Mouse (Mus musculus) urinary bladder, adult 2 months (tissue): ENCODE data around the gene Fgd3. TPM values are rescaled to one million over a fixed set of nuclear protein-coding genes. Genes with fewer than 3 reads are reported as not detected.

Experiments
- DNase-seq: peaks from one replicate; pipeline ENCODE4 v3.0.0; 2022; ENCODE audit warnings: low spot score
- polyA plus RNA-seq: library from polyadenylated mRNA; depleted of rRNA; stranded (reverse); fragments of >200 nt; gene quantifications from 2 replicates; pipeline ENCODE4 v1.2.3, GENCODE M21; 2012

Gene Fgd3
- polyA plus RNA-seq, 1 experiment: 7.2 TPM

DNA sequence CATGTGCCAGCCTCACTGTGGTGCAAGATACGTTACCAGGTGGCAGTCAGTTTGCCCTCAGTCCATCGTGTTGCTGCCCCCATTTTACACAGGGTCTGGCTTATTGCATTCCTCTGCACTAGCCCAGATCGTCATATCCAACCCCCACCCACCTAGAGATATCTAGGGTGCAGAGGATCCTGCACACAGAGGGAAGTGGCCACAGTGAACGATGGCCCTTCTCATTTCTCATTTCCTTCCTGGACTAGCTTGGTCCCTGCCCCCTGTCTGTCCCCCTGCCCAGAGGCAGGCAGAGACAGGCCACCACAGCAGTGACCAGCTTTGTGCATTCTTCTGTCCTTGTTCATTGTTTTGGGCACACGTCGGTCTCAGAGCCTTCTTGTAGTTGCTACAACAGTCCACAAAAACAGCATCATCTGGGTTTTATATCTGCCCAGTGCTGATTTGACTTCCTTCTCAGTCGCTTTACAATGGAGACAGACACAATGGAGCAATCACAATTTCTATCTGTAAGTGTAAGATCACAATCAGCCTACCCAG lies 13.3 kb downstream of the Fgd3 start:
- DNase-seq: no peak

DNA sequence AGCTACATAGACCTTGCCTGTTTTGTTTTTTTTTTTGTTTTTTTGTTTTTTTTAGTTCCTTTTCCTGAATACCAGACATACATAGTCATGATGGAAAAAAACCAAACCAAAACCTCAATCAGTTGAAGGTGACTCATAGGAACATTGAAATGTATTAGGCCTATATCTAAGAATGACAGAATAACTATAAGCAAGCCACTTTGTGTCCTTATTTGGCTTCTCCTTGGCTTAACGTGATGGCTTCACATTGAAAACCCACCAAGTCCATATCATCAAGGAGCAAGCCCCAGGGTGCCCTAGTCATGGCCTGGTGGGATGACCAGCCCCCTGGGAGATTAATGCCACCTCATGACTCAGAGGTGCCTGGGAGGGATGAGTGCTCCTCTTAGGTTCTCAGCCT lies 19.3 kb downstream of the Fgd3 start:
- no peak for DNase-seq

DNA sequence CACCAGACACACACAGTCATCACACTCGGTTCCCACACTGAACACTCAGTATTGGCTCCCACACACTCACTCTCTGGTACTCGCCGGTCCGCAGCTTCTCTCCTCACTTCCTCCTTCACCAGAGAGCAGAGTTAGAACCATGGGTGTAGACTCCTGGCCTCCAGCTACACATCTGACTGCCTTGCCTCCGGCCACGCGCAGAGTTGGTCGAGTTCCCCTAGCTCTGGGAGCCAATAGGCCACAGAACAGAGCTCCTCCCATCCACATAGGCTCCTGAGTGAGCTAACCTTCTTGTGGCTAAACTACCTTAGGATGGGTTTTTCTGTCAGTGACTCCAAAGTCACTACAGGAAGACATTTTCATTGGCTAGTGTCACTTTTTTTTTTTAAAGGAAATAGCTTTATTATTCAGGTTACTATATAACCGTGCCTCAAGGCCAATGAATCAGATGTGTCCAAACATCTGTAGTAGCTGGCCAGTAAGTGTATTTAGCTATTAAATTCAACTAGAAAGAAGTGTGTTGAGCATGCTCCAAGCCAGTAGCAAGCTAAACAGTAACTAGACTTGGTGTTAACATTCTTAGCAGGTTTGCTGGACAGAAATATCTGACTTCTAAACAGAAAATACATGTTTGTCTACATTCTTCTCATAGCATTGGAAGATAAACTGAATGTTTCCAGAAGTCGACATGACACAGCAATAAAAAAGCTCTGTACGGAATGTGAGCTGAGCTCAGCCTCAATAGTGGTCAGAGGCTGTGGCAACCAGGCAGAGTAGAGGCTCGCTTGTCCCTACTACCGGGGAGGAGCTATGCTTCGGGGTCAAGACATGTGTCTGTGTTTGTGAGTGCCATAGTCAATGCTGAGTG lies 21.4 kb downstream of the Fgd3 start:
- DNase-seq: no peak

DNA sequence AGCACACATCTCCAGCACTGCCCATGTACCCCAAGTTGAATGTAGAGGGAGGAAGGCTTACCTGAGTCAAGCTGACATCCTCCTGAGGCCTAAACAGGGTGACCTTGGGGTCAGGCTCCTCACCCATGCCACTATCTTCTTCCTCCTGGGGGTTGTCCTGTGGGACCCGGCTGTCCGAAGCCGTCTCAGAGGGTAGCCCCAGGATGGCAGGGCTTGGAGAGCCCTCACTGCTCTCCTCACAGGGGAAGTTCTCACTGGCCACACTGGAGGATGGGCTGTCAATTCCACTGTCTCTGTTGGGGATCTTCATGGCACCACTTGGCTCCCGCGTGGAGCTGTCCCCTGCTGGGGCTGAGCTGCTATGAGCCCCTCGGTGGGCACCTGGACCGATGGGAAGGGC lies 23.8 kb downstream of the Fgd3 start:
- DNase-seq: no peak

DNA sequence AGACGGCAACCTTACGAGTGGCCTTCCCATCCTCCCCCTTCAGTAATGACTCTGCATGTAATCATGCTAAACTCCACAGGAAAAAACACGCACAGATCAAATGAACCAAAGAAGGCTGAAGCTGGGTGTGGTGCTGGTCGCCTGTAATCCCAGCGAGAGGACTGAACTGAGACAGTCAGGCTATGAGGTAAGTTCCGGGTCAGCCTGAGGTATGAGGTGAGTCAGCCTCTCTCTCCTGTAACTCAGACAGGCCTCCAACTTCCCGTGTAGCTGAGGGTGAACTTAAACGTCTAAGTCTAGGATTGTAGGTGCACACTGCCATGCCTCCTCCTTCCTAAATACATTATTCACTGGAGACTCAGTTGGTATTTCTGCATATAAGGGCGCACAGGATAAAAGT lies 26.0 kb downstream of the Fgd3 start:
- no peak for DNase-seq

DNA sequence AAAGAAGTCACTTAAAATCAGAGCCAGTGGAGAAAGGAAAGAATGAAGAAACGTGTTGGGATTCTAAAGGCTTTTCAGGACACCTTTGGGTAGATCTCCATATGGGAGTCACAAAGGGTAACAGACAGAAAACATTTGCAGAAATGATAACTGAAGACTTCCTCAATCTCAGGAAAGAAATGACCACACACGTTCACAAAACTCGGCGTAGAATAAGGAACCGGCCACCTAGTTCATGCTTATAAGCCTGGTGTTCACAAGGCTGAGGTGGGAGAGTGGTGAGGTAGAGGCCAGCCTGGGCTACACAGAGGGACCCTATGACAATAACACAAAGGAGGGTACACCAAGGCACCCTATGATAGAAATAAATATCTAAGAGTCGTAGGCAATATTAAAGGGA lies 28.2 kb downstream of the Fgd3 start:
- DNase-seq: no peak

DNA sequence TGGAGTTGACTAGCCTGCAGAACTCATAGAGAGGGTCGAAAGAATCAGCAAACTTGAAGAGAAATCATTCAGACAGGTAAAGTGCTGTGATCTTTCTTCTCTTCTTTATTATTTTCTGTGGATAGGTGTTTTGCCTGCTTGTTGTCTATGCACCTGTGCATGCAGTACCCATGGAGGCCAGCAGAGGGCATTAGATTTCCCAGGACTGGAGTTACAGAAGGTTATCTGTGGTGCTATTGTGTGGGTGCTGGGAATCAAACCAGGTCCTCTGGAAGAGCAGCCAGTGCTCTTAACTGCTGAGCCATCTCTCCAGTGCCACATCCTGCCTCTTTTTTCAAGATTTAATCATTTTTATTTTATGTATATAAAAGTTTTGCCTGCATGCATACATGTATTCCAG lies 28.7 kb downstream of the Fgd3 start:
- no peak for DNase-seq

DNA sequence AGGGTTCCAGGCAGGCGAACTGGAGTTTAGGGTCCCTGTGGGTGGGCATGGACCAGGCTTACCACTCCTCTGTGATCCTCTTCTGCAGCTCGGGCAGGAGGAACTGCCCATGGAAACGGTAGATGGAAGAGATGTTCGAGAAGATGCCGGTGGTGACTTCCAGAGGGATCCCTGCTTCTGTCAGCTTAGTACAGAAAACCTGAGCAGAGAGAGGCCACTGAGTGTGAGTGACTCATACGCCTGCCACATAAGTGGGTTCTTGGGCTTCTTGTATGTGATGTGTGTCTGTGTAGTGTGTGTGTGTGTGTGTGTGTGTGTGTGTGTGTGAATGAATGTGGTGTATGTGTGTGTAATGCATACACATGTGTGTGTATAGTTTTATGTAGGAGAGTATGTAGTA lies 32.9 kb downstream of the Fgd3 start:
- DNase-seq: no peak

DNA sequence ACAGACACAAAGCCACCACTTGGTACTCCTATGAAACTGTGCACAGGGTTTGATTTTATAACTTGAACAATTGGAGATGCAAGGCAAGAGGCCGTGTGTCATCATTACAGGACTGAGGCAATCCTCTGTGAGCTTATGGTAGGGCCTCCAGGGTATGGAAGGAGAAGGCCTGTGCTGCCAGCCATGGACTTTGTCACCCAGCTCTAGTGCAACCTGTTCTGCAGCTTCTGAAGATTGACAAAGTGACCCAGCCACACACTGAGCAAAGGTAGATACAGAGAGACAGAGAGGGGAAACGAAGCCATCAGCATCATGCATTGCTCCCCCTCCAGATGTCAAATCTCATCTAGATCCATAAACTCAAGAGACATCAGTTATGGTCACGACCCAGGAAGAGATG lies 33.4 kb downstream of the Fgd3 start:
- DNase-seq: no peak

DNA sequence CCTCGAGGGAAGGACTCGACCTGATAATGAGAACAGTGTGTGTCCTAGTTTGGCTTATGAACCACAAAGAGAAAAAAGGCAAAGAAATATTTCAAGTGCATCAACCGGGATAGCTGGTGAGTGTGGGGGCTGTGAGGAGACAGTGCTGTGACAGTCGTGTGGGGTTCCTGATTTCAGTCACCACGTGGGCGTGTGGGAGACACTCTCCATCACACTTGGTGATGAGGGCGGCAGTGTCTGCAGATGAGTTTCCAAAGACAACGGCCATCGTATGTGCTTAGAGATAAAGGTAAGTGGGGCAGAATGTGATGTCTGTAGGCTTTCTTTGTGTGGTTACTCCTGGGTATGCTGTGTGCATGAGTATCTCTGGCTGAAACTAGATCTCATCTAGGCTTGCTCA lies 36.4 kb downstream of the Fgd3 start:
- no peak for DNase-seq

DNA sequence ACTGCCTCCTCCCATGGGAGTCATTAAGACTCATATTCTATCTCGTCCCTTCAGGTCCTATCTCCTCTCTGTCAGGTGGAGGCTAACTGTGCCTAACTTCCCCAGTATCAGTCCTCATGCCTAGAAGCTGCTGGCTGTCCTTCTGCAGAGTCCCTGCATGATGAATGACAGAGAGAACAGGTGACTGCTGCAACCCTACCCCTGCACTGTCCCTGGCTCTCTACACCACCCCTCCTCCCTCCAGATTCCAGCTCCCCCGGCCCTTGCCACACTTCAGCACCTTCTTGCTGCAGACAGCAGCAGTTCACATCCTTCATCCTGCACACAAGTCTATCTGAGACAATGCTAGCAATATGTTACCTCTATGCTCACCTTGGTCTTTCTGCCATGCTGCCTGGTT lies 37.9 kb downstream of the Fgd3 start:
- DNase-seq: no peak

DNA sequence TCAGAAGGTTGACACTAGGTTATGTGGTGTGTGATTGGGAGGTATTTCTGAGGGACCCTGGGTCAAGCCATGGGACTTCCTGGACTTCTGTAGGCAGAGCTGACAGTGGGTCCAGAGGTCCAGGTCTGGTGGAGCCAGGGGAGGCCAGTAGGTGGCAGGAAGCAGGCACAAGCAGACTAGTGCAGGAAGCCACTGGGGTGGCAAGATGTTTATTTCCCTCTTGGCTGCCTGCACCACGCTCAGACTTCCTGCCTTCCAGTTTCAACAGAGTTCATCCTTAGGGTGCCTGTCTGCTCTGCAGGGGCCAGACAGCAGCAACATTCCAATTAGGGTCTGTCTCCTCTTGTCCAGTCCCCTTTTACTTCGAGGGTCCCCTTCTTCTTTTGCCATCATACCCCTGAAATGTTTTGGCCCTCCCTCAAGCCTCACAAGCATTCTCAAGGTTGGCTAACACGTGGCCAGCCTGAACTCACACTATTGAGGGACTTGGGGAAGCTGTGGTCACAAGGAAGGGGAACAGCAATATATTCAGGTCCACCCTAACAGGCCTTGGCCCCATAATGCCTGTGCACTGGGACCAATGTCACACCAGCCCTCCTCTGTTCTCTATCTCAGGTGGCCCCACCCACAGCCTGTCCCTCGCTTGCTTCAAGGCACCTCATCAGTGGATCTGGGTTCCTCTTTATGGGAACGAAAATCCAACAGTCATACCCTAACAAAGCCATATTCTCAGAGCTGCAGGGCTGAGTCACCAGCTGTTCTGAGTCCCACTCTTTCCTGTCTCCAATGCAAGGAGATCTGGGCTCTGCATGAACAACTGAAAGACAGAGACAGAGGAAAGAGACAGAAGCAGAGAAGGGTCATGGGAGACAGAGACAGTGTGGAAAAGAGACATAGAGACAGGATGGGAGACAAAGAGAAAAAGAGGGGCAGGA lies 48.0 kb downstream of the Fgd3 start:
- DNase-seq: no peak

DNA sequence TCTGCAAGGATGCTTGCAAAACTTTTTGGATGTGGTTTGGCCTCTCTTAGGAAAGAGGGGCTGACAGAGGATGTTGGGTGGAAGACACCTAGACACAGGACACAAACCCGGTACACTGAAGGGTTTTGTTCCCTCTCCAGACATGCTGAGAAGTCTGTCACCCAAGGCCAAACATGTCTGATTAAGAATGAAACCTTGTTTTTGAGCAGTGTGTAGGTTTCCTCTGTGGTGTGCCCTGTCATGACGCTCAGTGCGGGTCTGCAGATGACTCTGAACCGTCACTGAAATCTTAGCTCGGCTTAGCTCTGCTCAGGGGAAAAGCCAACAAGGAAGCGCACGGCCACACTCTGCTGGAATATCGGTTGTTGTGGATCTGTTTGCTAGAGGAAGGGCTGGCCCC lies 49.6 kb downstream of the Fgd3 start:
- DNase-seq: no peak

DNA sequence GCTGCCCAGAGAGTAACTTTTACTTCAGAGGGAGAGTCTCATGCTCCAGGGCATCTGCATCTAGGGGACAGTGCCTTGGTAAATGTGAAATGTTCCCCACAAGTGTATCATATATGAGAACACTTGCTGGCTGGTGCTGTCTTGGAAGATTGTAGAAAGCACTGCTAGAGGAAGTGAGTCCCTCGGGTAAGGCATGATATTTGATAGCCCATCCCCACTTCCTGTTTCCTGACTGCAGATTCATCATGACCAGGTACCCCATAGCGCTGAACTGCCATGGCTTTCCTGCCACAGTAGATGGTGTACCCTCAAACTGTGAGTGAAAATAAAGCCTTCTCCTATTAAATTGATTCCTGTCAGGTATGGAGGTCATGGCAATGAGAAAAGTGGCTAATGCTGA lies 52.5 kb downstream of the Fgd3 start:
- DNase-seq: no peak

DNA sequence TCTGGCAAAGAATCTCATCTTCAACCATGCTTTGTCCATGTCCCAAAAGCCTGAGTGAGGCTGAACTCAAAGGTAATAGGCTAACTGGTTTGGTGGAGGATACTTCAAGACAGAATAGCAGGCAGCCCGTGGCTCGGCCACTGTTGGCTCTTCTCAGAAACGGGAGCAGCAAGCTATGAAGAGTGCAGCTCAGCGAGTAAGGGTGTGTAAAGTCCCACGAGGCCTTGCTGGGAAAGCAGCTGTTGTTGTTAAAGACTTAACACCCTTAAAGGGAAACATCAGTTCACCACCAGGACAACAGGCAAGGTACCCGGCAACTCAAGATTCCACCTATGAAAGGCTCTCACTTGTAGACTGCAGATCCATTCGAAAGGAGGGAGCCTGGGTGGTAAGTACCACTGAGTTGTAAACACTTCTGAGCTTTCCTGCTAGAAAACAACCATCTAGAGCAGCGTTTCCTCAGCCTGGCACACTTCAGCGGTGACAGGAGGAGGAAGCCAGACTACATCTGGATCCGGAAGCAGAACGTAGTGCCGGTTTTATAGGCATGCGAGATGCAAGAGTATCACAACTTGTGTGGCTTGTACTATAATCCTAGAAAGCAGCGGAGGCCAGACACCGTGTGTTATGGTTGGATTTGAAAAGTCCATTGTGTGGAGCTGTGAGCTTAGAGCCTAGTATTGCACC lies 59.9 kb downstream of the Fgd3 start:
- no peak for DNase-seq

DNA sequence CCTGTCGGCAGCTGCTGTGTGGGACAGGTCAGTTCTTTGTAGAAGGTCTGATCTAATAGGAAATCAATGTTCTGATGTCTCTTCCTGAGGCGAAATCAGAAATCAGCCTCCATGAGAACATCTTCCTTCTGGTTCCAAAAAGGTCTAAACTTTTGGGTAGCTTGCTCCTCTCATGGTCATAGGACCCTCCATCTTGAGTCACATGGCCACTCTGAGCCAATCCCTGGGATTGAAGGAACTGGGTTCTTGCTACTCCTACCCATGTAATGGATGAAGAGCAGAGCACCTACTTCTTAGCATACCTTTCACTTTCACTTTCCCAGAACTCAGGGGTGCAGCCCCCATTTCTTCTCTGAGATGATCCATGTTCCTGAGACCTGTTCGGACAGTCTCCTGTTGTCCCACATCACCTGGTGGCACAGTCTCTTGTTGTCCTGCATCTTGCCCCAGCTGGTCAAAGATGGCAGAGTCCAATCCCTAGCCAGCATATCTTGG lies 62.2 kb downstream of the Fgd3 start:
- no peak for DNase-seq

DNA sequence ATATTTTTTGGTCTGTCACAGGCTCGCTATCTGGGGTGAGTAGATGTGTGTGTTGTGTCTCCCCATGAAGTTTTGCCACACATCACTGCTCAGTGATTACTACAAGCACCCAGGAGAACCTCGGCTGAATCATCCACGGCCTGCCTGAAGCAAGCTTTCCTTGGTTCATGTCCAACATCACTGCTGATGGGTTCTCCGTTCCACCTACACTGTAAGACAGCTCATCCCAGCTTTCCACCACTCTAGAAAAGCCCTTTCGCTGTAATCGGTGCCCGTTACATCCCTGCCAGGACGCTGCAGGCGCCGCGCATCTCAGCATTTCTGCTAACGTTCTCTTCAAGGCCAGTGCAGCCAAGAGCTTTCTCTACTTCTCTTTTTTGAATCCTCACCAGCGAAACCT lies 67.4 kb downstream of the Fgd3 start:
- no peak for DNase-seq

DNA sequence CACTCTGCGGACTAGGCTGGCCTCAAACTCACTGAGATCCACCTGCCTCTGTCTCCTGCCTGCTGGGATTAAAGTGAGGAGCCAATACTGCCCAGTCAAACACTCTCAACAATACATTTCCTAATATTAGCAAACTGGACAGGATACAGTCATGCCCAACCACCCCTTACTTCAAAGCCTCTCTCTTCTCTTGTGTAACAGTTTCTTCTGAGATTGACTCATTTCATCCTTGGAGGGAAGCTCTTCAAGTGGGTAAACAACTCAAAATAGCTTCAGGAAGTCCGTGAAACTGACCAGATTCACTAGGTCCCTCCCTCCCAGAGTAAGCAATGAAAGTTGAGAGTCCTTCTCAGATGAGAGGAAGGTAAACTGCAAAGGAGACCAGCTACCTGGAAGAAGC lies 68.0 kb downstream of the Fgd3 start:
- no peak for DNase-seq

DNA sequence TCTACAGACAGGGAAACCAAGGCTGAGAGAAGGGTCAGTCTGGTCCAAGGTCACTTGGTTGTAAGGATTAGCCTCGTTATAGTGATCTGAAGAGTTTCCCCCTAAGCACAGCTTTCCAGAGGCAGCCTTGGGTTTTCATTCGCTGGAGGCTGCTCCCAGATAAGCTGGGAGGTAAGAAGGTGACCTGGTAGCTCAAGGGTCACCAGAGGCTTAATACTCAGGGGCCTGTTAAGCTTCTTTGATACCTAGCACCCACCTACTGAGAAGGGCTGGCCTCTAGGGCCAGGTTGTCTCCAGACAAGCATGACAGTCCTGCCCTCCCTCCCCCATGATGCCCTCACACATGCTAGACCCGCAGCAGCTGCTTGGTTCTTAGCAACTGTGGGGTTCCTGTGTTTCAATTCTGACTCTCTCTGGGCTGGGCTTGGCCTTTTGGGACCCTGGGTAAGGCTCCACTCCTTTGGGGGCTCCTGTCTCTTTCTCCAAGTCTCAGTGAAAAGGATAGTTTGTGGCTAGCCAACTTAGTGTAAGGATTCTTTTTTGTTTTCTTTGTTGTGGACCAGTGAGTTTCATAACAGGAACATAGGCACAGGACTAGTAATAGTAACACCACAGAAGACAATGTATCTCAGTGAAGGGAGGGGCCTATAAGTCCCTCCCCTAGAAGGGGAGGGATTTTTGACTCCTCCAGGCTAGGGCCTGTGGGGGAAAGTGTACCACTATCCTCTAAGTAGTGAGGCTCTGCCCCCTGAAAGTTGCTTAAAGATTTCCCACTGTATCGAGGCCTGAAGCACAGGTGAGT lies 69.2 kb downstream of the Fgd3 start:
- no peak for DNase-seq

DNA sequence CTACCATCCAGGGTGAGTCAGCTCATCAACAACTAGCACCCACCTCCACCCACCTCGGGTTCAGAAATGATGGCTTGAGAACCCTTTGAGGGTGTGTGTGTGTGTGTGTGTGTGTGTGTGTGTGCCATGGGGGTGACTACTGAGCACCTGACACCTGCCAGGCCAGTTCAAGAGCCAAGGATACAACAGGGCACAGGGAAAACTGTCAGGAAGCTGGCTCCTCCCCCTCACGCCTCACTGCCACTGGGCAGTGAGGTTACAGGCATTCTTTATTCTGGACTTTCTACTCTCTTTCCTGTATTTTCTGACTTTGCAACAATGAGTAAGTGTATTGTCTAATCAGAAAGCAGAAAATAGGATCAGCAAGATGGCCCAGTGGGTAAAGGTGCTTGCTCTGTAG lies 70.5 kb downstream of the Fgd3 start:
- DNase-seq: no peak

DNA sequence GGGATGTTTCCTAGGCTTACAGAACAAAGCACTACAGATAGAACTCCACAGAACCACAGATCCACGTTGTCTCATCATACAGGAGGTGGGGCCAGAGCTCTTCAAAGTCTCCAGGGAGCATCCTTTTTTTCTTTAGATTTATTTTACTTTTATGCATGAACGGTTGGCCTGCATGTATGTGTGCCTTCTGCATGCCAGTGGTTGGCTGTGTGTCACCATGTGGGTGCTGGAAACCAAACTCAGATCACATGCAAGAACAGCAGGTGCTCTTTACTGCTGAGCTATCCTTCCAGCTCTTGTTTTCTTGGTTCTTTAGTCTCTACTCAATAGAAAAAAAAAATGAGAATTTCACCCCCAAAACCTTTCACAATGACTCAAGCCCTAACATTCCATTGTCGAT lies 71.2 kb downstream of the Fgd3 start:
- DNase-seq: no peak
